Mouse (Mus musculus): ENCODE results near the gene Bbof1. TPM values are rescaled to one million over a fixed set of nuclear protein-coding genes. Genes with fewer than 3 reads are reported as not detected.

The Bbof1 gene
- polyA plus RNA-seq, 1 experiment from 2014 or later: 0.31 TPM

GRCm38 (mm10) chr12:84407874-84408818, 725 bp upstream of the Bbof1 start:
- no peaks in the 10 kb centered on the region for H3K27me3 ChIP-seq (ENCODE audit: control insufficient read depth, insufficient read depth, low read depth, low read length)
- H3K9me3 ChIP-seq (replicated peaks; ENCODE audit: control insufficient read depth, low read length): no peaks in the 10 kb centered on the region
- under 1% methylated on average over 39 of the region's 52 CpGs for WGBS (ENCODE audit: insufficient replicate concordance)
- H3K9ac ChIP-seq (ENCODE audit: low read depth, low read length): peak overlapping the region; percentile 87
- H3K27ac ChIP-seq (ENCODE audit: low read length): peak overlapping the region; percentile 78
- H3K4me3 ChIP-seq (ENCODE audit: low read depth, low read length): peak overlapping the region; percentile 89
- peaks cover 11% of the 10 kb centered on the region for H3K4me1 ChIP-seq (ENCODE audit: control insufficient read depth, low read depth, low read length)
- peak; percentile 58 for ATAC-seq (ENCODE audit: low read depth)
- peak overlapping the region; percentile 98 for H3K4me2 ChIP-seq (ENCODE audit: low read depth, low read length)
- H3K36me3 ChIP-seq (ENCODE audit: control insufficient read depth, insufficient read depth): no peaks in the 10 kb centered on the region

- WGBS (ENCODE audit: insufficient replicate concordance): 2% methylated on average over 50 of the region's 50 CpGs
- peak; percentile 99 for ATAC-seq (ENCODE audit: low read depth)
- Histone ChIP-seq H3K27me3 (ENCODE audit: control insufficient read depth, insufficient read depth, low read depth, low read length) (no peaks in the 10 kb centered on the region), H3K4me3 (ENCODE audit: low read depth, low read length) (peak within 1 kb of the TSS; percentile 77), H3K36me3 (ENCODE audit: control insufficient read depth, insufficient read depth) (no peaks in the 10 kb centered on the region), H3K27ac (ENCODE audit: low read length) (peak within 1 kb of the TSS; percentile 94), H3K9me3 (replicated peaks; ENCODE audit: control insufficient read depth, low read length) (no peaks in the 10 kb centered on the region), H3K4me1 (ENCODE audit: control insufficient read depth, low read depth, low read length) (peaks cover 7% of the 10 kb centered on the region), H3K4me2 (ENCODE audit: low read depth, low read length) (peak within 1 kb of the TSS; percentile 70), H3K9ac (ENCODE audit: low read depth, low read length) (peak within 1 kb of the TSS; percentile 84)
Measured at GRCm38 (mm10) chr12:84416834-84417604, 8.1 kb downstream of the Bbof1 start, which contains the start of gene Rnf113a2. Rnf113a2 (plus strand) TSS chr12:84417196.

GRCm38 (mm10) chr12:84417605-84417922, 8.7 kb downstream of the Bbof1 start:
- Histone ChIP-seq H3K36me3 (ENCODE audit: control insufficient read depth, insufficient read depth) (no peaks in the 10 kb centered on the region), H3K9me3 (replicated peaks; ENCODE audit: control insufficient read depth, low read length) (no peaks in the 10 kb centered on the region), H3K27ac (ENCODE audit: low read length) (peak overlapping the region; percentile 94), H3K27me3 (ENCODE audit: control insufficient read depth, insufficient read depth, low read depth, low read length) (no peaks in the 10 kb centered on the region), H3K4me3 (ENCODE audit: low read depth, low read length) (peak overlapping the region; percentile 77), H3K4me2 (ENCODE audit: low read depth, low read length) (peak overlapping the region; percentile 70), H3K4me1 (ENCODE audit: control insufficient read depth, low read depth, low read length) (peaks cover 7% of the 10 kb centered on the region), H3K9ac (ENCODE audit: low read depth, low read length) (peak overlapping the region; percentile 84)
- no peak for ATAC-seq (ENCODE audit: low read depth)
- 34% methylated on average over 18 of the region's 18 CpGs for WGBS (ENCODE audit: insufficient replicate concordance)

- no peaks in the 10 kb centered on the region for H3K4me1 ChIP-seq (ENCODE audit: control insufficient read depth, low read depth, low read length)
- no peak overlapping the region for H3K4me3 ChIP-seq (ENCODE audit: low read depth, low read length)
- no peak overlapping the region for H3K27ac ChIP-seq (ENCODE audit: low read length)
- no peaks in the 10 kb centered on the region for H3K9me3 ChIP-seq (replicated peaks; ENCODE audit: control insufficient read depth, low read length)
- WGBS (ENCODE audit: insufficient replicate concordance): 51% methylated on average over 3 of the region's 3 CpGs
- H3K4me2 ChIP-seq (ENCODE audit: low read depth, low read length): no peak overlapping the region
- H3K36me3 ChIP-seq (ENCODE audit: control insufficient read depth, insufficient read depth): no peaks in the 10 kb centered on the region
- no peaks in the 10 kb centered on the region for H3K27me3 ChIP-seq (ENCODE audit: control insufficient read depth, insufficient read depth, low read depth, low read length)
- ATAC-seq (ENCODE audit: low read depth): no peak
- no peak overlapping the region for H3K9ac ChIP-seq (ENCODE audit: low read depth, low read length)
Measured at GRCm38 (mm10) chr12:84423990-84424389, 15.1 kb downstream of the Bbof1 start.

GRCm38 (mm10) chr12:84429825-84430224, 21.0 kb downstream of the Bbof1 start:
- Histone ChIP-seq H3K4me3 (ENCODE audit: low read depth, low read length) (no peak overlapping the region), H3K27me3 (ENCODE audit: control insufficient read depth, insufficient read depth, low read depth, low read length) (no peaks in the 10 kb centered on the region), H3K9me3 (replicated peaks; ENCODE audit: control insufficient read depth, low read length) (no peaks in the 10 kb centered on the region), H3K27ac (ENCODE audit: low read length) (no peak overlapping the region), H3K4me1 (ENCODE audit: control insufficient read depth, low read depth, low read length) (no peaks in the 10 kb centered on the region), H3K9ac (ENCODE audit: low read depth, low read length) (no peak overlapping the region), H3K36me3 (ENCODE audit: control insufficient read depth, insufficient read depth) (no peaks in the 10 kb centered on the region; the same call in 1 of the 2 replicates), H3K4me2 (ENCODE audit: low read depth, low read length) (no peak overlapping the region)
- WGBS (ENCODE audit: insufficient replicate concordance): 79% methylated on average over 2 of the region's 2 CpGs
- no peak for ATAC-seq (ENCODE audit: low read depth)

GRCm38 (mm10) chr12:84438697-84439096, 29.8 kb downstream of the Bbof1 start:
- Histone ChIP-seq H3K36me3 (ENCODE audit: control insufficient read depth, insufficient read depth) (no peaks in the 10 kb centered on the region; the same call in none of the 2 replicates), H3K4me2 (ENCODE audit: low read depth, low read length) (no peak overlapping the region), H3K4me1 (ENCODE audit: control insufficient read depth, low read depth, low read length) (no peaks in the 10 kb centered on the region), H3K4me3 (ENCODE audit: low read depth, low read length) (no peak overlapping the region), H3K9me3 (replicated peaks; ENCODE audit: control insufficient read depth, low read length) (no peaks in the 10 kb centered on the region), H3K27me3 (ENCODE audit: control insufficient read depth, insufficient read depth, low read depth, low read length) (no peaks in the 10 kb centered on the region), H3K27ac (ENCODE audit: low read length) (no peak overlapping the region), H3K9ac (ENCODE audit: low read depth, low read length) (no peak overlapping the region)
- 41% methylated on average over 2 of the region's 2 CpGs for WGBS (ENCODE audit: insufficient replicate concordance)
- ATAC-seq (ENCODE audit: low read depth): no peak

- Histone ChIP-seq H3K4me1 (ENCODE audit: control insufficient read depth, low read depth, low read length) (no peaks in the 10 kb centered on the region), H3K27me3 (ENCODE audit: control insufficient read depth, insufficient read depth, low read depth, low read length) (no peaks in the 10 kb centered on the region; the same call in 1 of the 2 replicates), H3K9ac (ENCODE audit: low read depth, low read length) (no peak overlapping the region), H3K27ac (ENCODE audit: low read length) (no peak overlapping the region), H3K4me2 (ENCODE audit: low read depth, low read length) (no peak overlapping the region), H3K4me3 (ENCODE audit: low read depth, low read length) (no peak overlapping the region), H3K9me3 (replicated peaks; ENCODE audit: control insufficient read depth, low read length) (no peaks in the 10 kb centered on the region), H3K36me3 (ENCODE audit: control insufficient read depth, insufficient read depth) (no peaks in the 10 kb centered on the region; the same call in none of the 2 replicates)
- 59% methylated on average over 4 of the region's 4 CpGs for WGBS (ENCODE audit: insufficient replicate concordance)
- no peak for ATAC-seq (ENCODE audit: low read depth)
Measured at GRCm38 (mm10) chr12:84442526-84442925, 33.7 kb downstream of the Bbof1 start.

- Histone ChIP-seq H3K9ac (ENCODE audit: low read depth, low read length) (no peak overlapping the region), H3K4me1 (ENCODE audit: control insufficient read depth, low read depth, low read length) (peaks cover 5% of the 10 kb centered on the region), H3K27me3 (ENCODE audit: control insufficient read depth, insufficient read depth, low read depth, low read length) (no peaks in the 10 kb centered on the region; the same call in 1 of the 2 replicates), H3K4me2 (ENCODE audit: low read depth, low read length) (no peak overlapping the region), H3K27ac (ENCODE audit: low read length) (no peak overlapping the region), H3K9me3 (replicated peaks; ENCODE audit: control insufficient read depth, low read length) (no peaks in the 10 kb centered on the region), H3K4me3 (ENCODE audit: low read depth, low read length) (no peak overlapping the region), H3K36me3 (ENCODE audit: control insufficient read depth, insufficient read depth) (no peaks in the 10 kb centered on the region)
- ATAC-seq (ENCODE audit: low read depth): no peak
- 58% methylated on average over 1 of the region's 1 CpGs for WGBS (ENCODE audit: insufficient replicate concordance)
Measured at GRCm38 (mm10) chr12:84447386-84447785, 38.5 kb downstream of the Bbof1 start.

Measured in liver, embryonic 16.5 days (tissue).